Mouse (Mus musculus): Measurements from ENCODE around the gene Hmgb1. TPM values are rescaled to one million over a fixed set of nuclear protein-coding genes. Genes with fewer than 3 reads are reported as not detected.

Gene Hmgb1
- polyA plus RNA-seq, 1 experiment from 2014 or later = 1,601 TPM

DNA sequence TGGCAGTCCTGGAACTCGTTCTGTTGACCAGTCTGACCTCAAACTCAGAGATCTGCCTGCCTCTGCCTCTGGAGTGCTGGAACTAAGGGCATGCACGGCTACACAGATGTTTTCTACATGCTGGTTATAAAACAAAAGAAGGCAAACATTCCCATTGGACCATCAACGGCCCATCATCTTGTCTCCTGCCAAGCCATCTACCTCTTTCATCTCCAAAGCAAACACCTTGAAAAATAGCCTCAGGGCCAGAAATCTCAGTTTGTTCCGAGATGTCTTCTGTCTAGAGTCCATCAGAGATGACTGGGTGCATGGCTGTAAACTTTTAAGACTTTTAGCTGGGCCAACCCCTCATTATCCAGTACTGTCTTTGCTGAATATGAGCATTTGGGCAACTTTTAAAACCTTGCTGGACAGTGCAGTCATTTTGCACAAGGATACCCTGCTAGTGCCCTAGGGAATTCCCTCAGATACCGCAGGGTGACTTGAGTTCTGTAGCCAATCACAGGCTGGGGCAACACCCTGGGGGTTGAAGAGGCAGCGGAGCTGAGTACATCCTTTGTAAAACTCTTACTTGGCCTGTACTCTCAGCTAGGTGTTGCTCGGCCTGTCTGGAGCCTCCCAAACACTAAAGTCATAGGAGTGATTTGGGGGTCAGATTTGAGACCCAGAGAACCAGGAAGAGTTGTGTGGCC lies 170.3 kb downstream of the Hmgb1 start:
- ATAC-seq (ENCODE audit: low read depth) = no peak
- Histone ChIP-seq H3K4me2 (ENCODE audit: low read depth, low read length) (no peak overlapping the region), H3K4me1 (replicated peaks; ENCODE audit: control insufficient read depth, insufficient read depth, low read length) (peaks cover 7% of the 10 kb centered on the region), H3K36me3 (ENCODE audit: control insufficient read depth, insufficient read depth, low read length) (no peaks in the 10 kb centered on the region), H3K27me3 (ENCODE audit: control insufficient read depth, insufficient read depth, low read depth, low read length) (no peaks in the 10 kb centered on the region), H3K9me3 (ENCODE audit: control insufficient read depth, low read length) (peaks cover 3% of the 10 kb centered on the region; the same call in 1 of the 2 replicates), H3K9ac (ENCODE audit: low read length) (no peak overlapping the region), H3K4me3 (ENCODE audit: low read length) (no peak overlapping the region), H3K27ac (ENCODE audit: low read length) (no peak overlapping the region)
- 70% methylated on average over 7 of the region's 7 CpGs for WGBS

DNA sequence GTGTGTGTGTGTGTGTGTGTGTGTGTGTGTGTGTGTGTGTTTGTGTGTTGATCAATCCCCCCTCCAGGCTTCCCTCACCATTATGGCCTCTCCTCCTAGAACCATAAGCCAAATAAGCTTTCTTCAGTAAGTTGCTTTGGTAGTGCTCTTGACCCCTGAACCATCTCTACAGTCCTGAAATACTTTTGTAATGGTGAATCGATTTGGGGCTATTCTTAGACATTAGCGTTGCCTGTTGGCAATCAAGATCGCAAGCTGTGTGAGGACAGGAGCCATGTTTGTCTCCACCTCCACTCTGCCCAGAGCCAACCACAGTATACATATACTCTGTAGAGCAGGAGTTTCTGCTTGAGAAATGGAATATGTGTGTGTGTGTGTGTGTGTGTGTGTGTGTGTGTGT lies 175.2 kb downstream of the Hmgb1 start:
- H3K9me3 ChIP-seq (ENCODE audit: control insufficient read depth, low read length) = peaks cover 3% of the 10 kb centered on the region; the same call in 1 of the 2 replicates
- H3K4me3 ChIP-seq (ENCODE audit: low read length) = no peak overlapping the region
- peaks cover 8% of the 10 kb centered on the region; the same call in 1 of the 2 replicates for H3K4me1 ChIP-seq (replicated peaks; ENCODE audit: control insufficient read depth, insufficient read depth, low read length)
- H3K36me3 ChIP-seq (ENCODE audit: control insufficient read depth, insufficient read depth, low read length) = no peaks in the 10 kb centered on the region
- H3K27ac ChIP-seq (ENCODE audit: low read length) = no peak overlapping the region
- no peaks in the 10 kb centered on the region for H3K27me3 ChIP-seq (ENCODE audit: control insufficient read depth, insufficient read depth, low read depth, low read length)
- 58% methylated on average over 3 of the region's 3 CpGs for WGBS
- H3K4me2 ChIP-seq (ENCODE audit: low read depth, low read length) = no peak overlapping the region
- no peak for ATAC-seq (ENCODE audit: low read depth)
- H3K9ac ChIP-seq (ENCODE audit: low read length) = no peak overlapping the region

DNA sequence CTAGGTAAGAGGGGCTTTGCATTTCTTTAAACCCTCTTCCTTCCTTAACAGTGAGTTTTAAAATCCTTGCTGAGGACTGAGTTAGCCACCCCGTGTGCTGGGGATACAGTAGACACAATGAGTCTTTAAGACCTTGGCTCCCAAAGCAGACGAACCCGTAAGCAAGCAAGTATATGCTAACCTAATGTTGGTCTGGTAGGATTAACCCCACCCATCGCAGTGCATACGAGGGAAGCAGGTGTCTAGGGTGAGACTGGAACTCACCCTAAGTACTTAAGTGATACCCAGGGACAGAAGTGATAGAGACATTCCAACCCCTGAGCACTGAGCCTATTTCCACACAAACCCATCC lies 177.0 kb downstream of the Hmgb1 start:
- WGBS = 35% methylated on average over 5 of the region's 5 CpGs
- ATAC-seq (ENCODE audit: low read depth) = no peak
- H3K27me3 ChIP-seq (ENCODE audit: control insufficient read depth, insufficient read depth, low read depth, low read length) = no peaks in the 10 kb centered on the region
- H3K9me3 ChIP-seq (ENCODE audit: control insufficient read depth, low read length) = no peaks in the 10 kb centered on the region; the same call in 1 of the 2 replicates
- H3K27ac ChIP-seq (ENCODE audit: low read length) = peak overlapping the region; percentile 51
- H3K4me2 ChIP-seq (ENCODE audit: low read depth, low read length) = peak overlapping the region; percentile 44
- peaks cover 11% of the 10 kb centered on the region; the same call in 1 of the 2 replicates for H3K4me1 ChIP-seq (replicated peaks; ENCODE audit: control insufficient read depth, insufficient read depth, low read length)
- no peaks in the 10 kb centered on the region for H3K36me3 ChIP-seq (ENCODE audit: control insufficient read depth, insufficient read depth, low read length)
- peak overlapping the region; percentile 56 for H3K9ac ChIP-seq (ENCODE audit: low read length)
- H3K4me3 ChIP-seq (ENCODE audit: low read length) = peak overlapping the region; percentile 9; the same call in 1 of the 2 replicates

GRCm38 (mm10) chr5:149006362-149007294 lies 177.7 kb downstream of the Hmgb1 start:
- H3K9me3 ChIP-seq (ENCODE audit: control insufficient read depth, low read length) = no peaks in the 10 kb centered on the region
- H3K27me3 ChIP-seq (ENCODE audit: control insufficient read depth, insufficient read depth, low read depth, low read length) = no peaks in the 10 kb centered on the region
- H3K4me1 ChIP-seq (replicated peaks; ENCODE audit: control insufficient read depth, insufficient read depth, low read length) = peaks cover 11% of the 10 kb centered on the region; the same call in 1 of the 2 replicates
- peak; percentile 89 for ATAC-seq (ENCODE audit: low read depth)
- H3K27ac ChIP-seq (ENCODE audit: low read length) = peak overlapping the region; percentile 51
- H3K4me3 ChIP-seq (ENCODE audit: low read length) = peak overlapping the region; percentile 35
- whole genome bisulfite sequencing = 7% methylated on average over 26 of the region's 26 CpGs
- H3K36me3 ChIP-seq (ENCODE audit: control insufficient read depth, insufficient read depth, low read length) = no peaks in the 10 kb centered on the region
- H3K9ac ChIP-seq (ENCODE audit: low read length) = peak overlapping the region; percentile 56
- peak overlapping the region; percentile 66 for H3K4me2 ChIP-seq (ENCODE audit: low read depth, low read length)

DNA sequence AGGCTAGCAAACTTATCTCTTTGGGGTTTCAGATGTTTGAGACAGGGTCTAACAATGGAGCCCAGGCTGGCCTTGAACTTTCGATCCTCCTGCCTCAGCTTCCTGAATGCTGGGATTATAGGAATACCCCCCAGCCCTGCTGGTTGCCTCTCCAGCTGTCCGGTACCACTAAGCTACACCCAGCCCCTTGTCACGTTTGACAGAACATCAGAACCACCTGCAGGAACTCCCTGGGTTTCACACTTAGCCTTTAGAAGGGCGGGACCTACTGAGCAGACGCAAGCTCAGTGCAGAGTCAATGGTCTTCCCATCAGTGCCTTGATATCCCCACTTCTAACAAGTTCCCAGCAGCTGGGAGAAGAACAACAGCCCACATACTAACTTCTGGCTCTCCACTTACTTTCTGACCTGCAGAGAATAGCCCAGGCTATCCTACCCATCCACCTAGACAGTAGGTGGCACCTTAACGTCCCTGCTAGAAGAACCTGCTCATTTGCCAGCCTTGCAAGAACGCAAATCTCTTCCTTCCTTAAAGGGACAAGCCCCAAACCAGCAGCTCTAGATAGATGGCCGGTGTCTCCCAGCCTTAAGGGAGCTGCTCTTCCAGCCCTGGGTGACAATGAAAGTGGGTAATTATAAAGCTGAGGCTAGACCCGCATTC lies 178.5 kb downstream of the Hmgb1 start:
- H3K9ac ChIP-seq (ENCODE audit: low read length) = peak overlapping the region; percentile 49
- H3K4me1 ChIP-seq (replicated peaks; ENCODE audit: control insufficient read depth, insufficient read depth, low read length) = peaks cover 11% of the 10 kb centered on the region; the same call in 1 of the 2 replicates
- H3K4me2 ChIP-seq (ENCODE audit: low read depth, low read length) = peak overlapping the region; percentile 66
- WGBS = 51% methylated on average over 9 of the region's 9 CpGs
- no peaks in the 10 kb centered on the region for H3K27me3 ChIP-seq (ENCODE audit: control insufficient read depth, insufficient read depth, low read depth, low read length)
- H3K27ac ChIP-seq (ENCODE audit: low read length) = no peak overlapping the region
- no peak for ATAC-seq (ENCODE audit: low read depth)
- H3K9me3 ChIP-seq (ENCODE audit: control insufficient read depth, low read length) = no peaks in the 10 kb centered on the region
- no peaks in the 10 kb centered on the region for H3K36me3 ChIP-seq (ENCODE audit: control insufficient read depth, insufficient read depth, low read length)
- peak overlapping the region; percentile 35; the same call in 1 of the 2 replicates for H3K4me3 ChIP-seq (ENCODE audit: low read length)

- 37% methylated on average over 9 of the region's 9 CpGs for WGBS
- ATAC-seq (ENCODE audit: low read depth) = no peak
- H3K4me1 ChIP-seq (replicated peaks; ENCODE audit: control insufficient read depth, insufficient read depth, low read length) = peaks cover 11% of the 10 kb centered on the region; the same call in 1 of the 2 replicates
These were observed 179.2 kb downstream of the Hmgb1 start for GRCm38 (mm10) chr5:149005083-149005482.

GRCm38 (mm10) chr5:149003137-149003536 lies 181.2 kb downstream of the Hmgb1 start:
- Histone ChIP-seq H3K9me3 (ENCODE audit: control insufficient read depth, low read length) (no peaks in the 10 kb centered on the region), H3K9ac (ENCODE audit: low read length) (no peak overlapping the region), H3K36me3 (ENCODE audit: control insufficient read depth, insufficient read depth, low read length) (no peaks in the 10 kb centered on the region), H3K27ac (ENCODE audit: low read length) (no peak overlapping the region), H3K27me3 (ENCODE audit: control insufficient read depth, insufficient read depth, low read depth, low read length) (no peaks in the 10 kb centered on the region), H3K4me1 (replicated peaks; ENCODE audit: control insufficient read depth, insufficient read depth, low read length) (peaks cover 11% of the 10 kb centered on the region; the same call in 1 of the 2 replicates), H3K4me3 (ENCODE audit: low read length) (no peak overlapping the region), H3K4me2 (ENCODE audit: low read depth, low read length) (no peak overlapping the region)
- ATAC-seq (ENCODE audit: low read depth) = no peak
- 34% methylated on average over 2 of the region's 2 CpGs for WGBS

More at GRCm38 (mm10) chr5:149005083-149005482, 179.2 kb downstream of the Hmgb1 start:
- Histone ChIP-seq H3K27ac (ENCODE audit: low read length) (no peak overlapping the region), H3K9ac (ENCODE audit: low read length) (no peak overlapping the region), H3K27me3 (ENCODE audit: control insufficient read depth, insufficient read depth, low read depth, low read length) (no peaks in the 10 kb centered on the region), H3K9me3 (ENCODE audit: control insufficient read depth, low read length) (no peaks in the 10 kb centered on the region), H3K4me3 (ENCODE audit: low read length) (no peak overlapping the region), H3K36me3 (ENCODE audit: control insufficient read depth, insufficient read depth, low read length) (no peaks in the 10 kb centered on the region), H3K4me2 (ENCODE audit: low read depth, low read length) (no peak overlapping the region)

DNA sequence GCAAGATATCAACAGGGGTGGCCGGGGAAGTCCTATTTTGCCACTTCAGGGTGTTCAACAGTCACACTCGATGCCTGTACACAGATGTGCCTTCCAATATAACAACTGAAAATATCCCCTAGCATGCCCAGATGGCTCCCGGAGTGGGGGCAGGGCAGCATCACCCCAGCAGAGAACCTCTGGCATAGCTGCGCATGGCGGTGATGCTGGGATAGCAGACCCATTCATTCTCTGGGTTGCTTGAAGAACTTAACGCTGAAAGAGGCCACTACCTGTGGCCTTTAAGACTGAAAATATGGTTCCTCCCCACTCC lies 181.5 kb downstream of the Hmgb1 start:
- no peak for ATAC-seq (ENCODE audit: low read depth)
- peak overlapping the region; percentile 72 for H3K27ac ChIP-seq (ENCODE audit: low read length)

More for the DNA sequence above, 181.5 kb downstream of the Hmgb1 start:
- Histone ChIP-seq H3K4me2 (ENCODE audit: low read depth, low read length) (peak overlapping the region; percentile 29; the same call in 1 of the 2 replicates), H3K4me3 (ENCODE audit: low read length) (no peak overlapping the region), H3K36me3 (ENCODE audit: control insufficient read depth, insufficient read depth, low read length) (no peaks in the 10 kb centered on the region), H3K9ac (ENCODE audit: low read length) (no peak overlapping the region), H3K4me1 (replicated peaks; ENCODE audit: control insufficient read depth, insufficient read depth, low read length) (peaks cover 11% of the 10 kb centered on the region; the same call in 1 of the 2 replicates), H3K9me3 (ENCODE audit: control insufficient read depth, low read length) (no peaks in the 10 kb centered on the region), H3K27me3 (ENCODE audit: control insufficient read depth, insufficient read depth, low read depth, low read length) (no peaks in the 10 kb centered on the region)
- WGBS = 60% methylated on average over 6 of the region's 6 CpGs

Measured in lung, embryonic 16.5 days (tissue).